Mouse (Mus musculus) v-Abl transformed pro-B cells (cell line): ENCODE data around the gene Inka1.

Source experiments
- in situ Hi-C, 2 experiments: fragments of 400-800 bp; cut with MboI; formaldehyde crosslinking; loops; one replicate each; pipeline ENCODE4 v1.15.1; 2025; ENCODE audit not compliant: unreplicated experiment in 2 of 2

Gene Inka1

GRCm38 (mm10) chr9:107960928-107961327 lies 24.8 kb downstream of the Inka1 start:
- in situ Hi-C loops: loop anchor here (5.0 kb wide), 2 partner anchors 36 to 96 kb away; partner anchors contain the start of gene Gm20662 (in 2 of the 2)

- in situ Hi-C loops: loop anchor here (5.0 kb wide), 2 partner anchors 37 to 97 kb away; partner anchors contain the start of gene Gm20662 (in 2 of the 2)
Measured at GRCm38 (mm10) chr9:107959896-107960295, 25.8 kb downstream of the Inka1 start.

GRCm38 (mm10) chr9:107957141-107957540 lies 28.5 kb downstream of the Inka1 start:
- in situ Hi-C loops: no loop called here

DNA sequence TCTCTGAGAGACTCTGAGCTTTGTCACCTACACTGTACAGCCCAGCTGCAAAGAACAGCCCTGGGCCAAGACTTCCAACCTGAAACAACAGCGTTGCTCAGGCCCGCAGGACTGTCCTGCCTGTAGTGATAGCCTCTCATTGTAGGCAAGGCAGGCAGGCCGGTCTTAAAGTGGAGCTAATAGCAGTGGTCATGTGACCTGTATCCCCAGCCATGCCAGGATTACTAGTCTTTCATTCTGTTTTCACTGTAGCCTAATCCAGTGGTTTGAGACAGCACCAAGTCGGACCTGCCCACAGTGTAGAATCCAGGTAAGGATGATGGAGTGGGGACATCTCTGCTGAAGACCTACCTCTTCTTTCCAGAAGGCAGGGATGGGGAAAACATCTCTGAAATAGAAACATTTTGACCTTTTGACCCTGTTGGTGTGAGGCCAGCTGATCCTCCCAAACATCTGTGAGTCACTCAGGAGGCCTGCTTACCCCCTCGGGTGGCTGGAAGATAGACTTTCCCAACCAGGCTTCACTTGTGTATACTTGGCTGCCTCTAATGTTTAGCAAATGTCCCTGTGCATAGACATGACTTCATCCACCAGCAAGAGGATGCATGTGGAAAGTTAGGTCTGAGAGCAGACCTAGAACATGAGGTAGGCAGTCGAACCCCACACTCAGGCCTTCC lies 29.9 kb downstream of the Inka1 start:
- in situ Hi-C loops: no loop called here

DNA sequence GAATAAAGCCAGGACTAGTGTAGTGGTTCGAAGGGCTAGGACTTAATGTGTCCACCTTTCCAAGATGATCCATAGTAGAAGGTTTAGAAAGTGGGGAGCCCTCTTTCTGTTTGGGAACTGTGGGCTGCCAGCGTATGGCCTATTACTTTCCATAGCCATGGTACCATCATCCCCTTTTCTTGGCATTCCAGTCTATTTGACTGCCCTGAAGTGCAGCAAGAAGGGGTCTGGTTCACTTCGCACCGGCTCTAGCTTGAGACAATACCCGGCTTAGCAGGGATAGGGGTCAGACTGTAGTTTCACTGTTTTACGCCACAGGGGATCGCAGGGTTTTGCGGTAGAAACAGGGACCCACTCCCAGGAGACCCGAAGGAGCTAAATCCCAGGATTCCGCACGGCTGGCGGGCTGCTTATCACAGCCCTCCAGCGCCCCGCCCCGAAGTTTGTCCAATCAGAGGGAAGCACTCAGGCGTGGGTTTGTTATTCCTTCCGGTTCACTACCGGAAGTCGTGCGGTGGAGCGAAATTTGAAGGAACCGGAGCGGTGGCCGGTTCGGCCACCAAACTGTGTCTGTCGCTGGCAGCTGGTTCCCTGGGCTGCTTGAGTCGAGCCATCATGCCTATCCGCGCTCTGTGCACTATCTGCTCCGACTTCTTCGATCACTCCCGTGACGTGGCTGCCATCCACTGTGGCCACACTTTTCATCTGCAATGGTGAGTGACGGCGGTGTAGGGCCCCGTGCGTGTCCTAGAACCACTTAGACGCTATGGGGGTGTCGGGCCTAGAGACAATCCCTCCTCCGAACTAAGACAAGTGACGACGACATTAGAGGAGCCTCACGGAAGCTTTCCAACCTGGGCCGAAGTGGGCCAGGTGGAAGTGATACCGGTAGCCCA lies 35.0 kb downstream of the Inka1 start:
- in situ Hi-C loops: no loop called here

DNA sequence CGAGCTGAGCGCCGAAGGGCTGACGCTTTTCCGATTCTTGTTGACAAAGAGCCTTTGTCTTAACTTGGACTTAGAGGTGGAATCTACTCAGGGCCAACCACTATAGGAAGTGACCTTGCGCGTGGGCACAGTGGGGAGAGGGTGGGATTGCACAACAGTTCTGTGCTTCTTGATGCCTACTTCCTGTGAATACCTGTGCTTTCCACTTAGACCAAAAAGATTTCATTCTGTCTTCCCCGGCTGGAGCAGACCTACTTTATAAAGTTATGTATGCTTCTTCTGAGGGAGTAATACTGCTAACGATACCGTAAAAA lies 35.8 kb downstream of the Inka1 start, which contains the start of gene Traip:
Gene Traip (plus strand): TSS at position 215 of the 314 bp plus-strand sequence.
- in situ Hi-C loops: loop anchor here in 1 of 2 experiments (5.0 kb wide), 1 partner anchor 38 kb away; no protein-coding TSS in a partner anchor

DNA sequence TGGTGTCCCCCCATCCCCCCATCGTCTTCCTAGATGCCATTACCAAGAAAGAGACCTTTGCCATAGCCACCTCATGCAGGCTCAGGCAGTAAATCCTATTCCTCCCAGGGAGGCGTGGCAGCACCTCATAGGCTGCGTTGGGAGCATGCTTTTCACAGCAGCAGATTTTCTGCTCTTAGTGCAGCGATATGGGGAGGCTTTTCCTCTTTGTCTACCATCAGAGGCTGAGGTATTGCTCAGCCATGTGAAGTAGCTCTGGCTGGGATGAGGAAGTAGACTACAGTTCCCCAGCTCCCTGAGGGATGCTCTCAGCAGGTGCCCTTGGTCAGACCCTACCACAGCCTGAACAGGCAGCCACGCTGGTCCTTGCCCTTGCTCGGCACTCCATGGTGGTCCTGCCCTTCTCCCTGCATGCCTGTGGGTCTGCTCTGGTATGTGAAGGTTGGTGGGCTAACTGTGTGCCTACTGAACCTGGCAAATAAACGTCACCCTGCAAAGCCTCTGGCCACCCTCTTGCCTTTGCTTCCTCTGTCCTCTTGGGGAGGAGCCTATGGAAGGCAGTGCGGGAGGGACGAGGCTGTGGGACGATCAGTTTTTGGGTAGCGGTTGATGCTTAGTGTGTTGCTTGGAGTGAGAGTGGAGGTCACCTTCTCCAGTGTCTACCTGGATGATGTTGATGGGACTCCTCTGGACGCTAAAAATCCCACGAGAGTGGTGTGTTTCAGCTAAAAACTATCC lies 36.3 kb downstream of the Inka1 start:
- in situ Hi-C loops: loop anchor here in 1 of 2 experiments (5.0 kb wide), 1 partner anchor 37 kb away; no protein-coding TSS in a partner anchor

GRCm38 (mm10) chr9:107947241-107948194 lies 38.2 kb downstream of the Inka1 start:
- in situ Hi-C loops: loop anchor here in 1 of 2 experiments (5.0 kb wide), 1 partner anchor 35 kb away; no protein-coding TSS in a partner anchor

GRCm38 (mm10) chr9:107936831-107937230 lies 48.8 kb downstream of the Inka1 start:
- in situ Hi-C loops: no loop called here

DNA sequence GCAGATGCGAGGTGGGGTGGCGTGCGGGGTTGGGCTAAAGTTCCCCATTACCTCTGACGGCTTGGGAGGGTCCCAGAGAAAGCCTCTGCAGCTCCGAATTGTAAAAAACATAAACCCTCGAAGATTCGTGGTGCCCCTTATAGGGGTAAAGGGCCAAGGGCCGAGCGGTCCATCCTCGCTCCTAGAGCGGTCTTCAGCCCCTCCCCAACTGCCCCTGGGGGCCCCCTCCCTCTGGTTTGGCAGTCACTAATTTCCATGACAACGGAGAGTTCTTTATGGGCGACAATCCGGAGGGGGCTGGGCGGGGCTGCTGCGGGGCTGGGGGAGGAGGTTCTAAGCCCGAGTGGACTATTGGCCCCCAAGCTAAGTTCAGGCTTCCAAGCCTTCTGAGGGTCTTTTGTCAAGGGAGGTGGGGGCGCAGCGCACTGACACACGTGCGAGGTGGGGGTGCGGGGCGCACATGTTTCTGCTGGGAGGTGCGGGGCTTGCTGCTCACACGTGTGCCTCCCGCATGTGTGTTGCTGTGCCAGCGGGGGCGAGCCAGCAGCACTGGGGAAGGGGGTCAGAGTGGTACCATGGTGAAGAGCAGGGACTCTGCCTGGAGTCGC lies 49.4 kb downstream of the Inka1 start:
- in situ Hi-C loops: no loop called here

- in situ Hi-C loops: no loop called here
Measured at GRCm38 (mm10) chr9:107935790-107936214, 49.9 kb downstream of the Inka1 start.

DNA sequence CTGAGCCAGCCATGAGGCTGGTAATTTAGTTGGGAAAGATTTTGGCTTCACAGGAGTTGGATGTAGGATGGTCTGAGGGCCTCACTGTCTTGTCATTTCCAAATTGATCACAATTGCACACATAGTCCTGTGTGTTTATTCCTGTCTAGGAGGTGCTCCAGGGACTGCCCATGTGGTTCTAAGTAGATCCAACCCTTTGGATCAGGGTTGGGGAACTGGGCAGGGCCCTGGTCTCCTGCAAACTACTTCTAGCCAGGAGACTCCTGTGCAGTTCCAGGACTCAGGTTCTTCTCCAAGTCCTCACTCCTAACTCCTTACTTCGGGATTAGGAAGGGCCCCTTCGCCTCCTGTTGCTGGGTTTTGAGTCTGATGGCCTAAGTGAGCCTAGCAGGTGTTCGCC lies 50.3 kb downstream of the Inka1 start, which contains the start of gene Camkv:
Gene Camkv (plus strand): TSS at position 301 of the 400 bp plus-strand sequence.
- in situ Hi-C loops: no loop called here
